Comparison of ENCODE assay signal across 8 mouse cellular contexts in the genomic region with DNA sequence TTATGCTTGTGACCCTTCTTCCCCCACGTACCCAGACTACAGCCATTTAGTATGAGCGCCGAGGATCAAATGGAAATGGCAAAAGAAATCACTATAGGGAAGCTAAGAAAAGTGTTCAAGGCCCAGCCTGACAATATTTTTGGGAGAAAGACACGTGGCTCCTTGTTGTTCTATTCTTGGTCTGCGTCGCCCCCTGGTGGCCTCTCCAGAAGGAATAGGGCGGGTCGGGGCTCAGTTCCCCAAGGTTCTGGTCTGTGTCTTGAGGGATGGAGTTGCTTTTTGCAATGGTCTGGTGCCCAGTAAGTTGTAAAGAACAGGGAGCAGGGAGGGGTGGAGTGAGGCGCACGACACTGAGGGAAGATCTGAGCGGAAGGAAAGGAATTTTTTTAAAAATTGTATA.
DNase-seq lines count a peak whose midpoint lies in the region; ATAC-seq and TF ChIP-seq lines count a peak whose summit lies in the region.

No protein-coding gene starts in this region.

- no peak overlapping the region for H3K27ac ChIP-seq in ES-Bruce4 (ENCODE audit: insufficient read depth, low read length)
- H3K27ac ChIP-seq in forebrain, embryonic 16.5 days (ENCODE audit: low read length), result no peak overlapping the region

- peak overlapping the region; percentile 59 for H3K4me2 ChIP-seq in forebrain, embryonic 16.5 days (ENCODE audit: low read length)

- no peaks in the 10 kb centered on the region for H3K4me1 ChIP-seq in ES-Bruce4 (ENCODE audit: control insufficient read depth, insufficient read depth, low read length)
- peaks cover 12% of the 10 kb centered on the region for H3K4me1 ChIP-seq in forebrain, embryonic 16.5 days (replicated peaks; ENCODE audit: control insufficient read depth, insufficient read depth, low read length)

- peak; percentile 70 for ATAC-seq in forebrain, embryonic 16.5 days

- TF ChIP-seq CTCF in ES-Bruce4 (IDR thresholded peaks at IDR 0.05; ENCODE audit: low read depth, low read length), result peak; percentile 76

- H3K4me3 ChIP-seq in ES-Bruce4 (ENCODE audit: low read depth, low read length), result no peak overlapping the region
- H3K4me3 ChIP-seq in forebrain, embryonic 16.5 days (replicated peaks; ENCODE audit: low read length), result no peak overlapping the region

- intact Hi-C loops in heart, postnatal 36 days (cut with DNase I), result loop anchor here (1.0 to 5.0 kb wide), 6 partner anchors 66 to 487 kb away; no protein-coding TSS in a partner anchor

- WGBS in forebrain, embryonic 16.5 days, result 7% methylated on average over 11 of the region's 11 CpGs

- no peak for TF ChIP-seq POLR2A in ES-Bruce4 (IDR thresholded peaks at IDR 0.05; ENCODE audit: insufficient read depth, low read length)

- H3K36me3 ChIP-seq in ES-Bruce4 (ENCODE audit: control insufficient read depth, insufficient read depth, low read length, poor library complexity, severe bottlenecking), result no peaks in the 10 kb centered on the region
- no peaks in the 10 kb centered on the region for H3K36me3 ChIP-seq in forebrain, embryonic 16.5 days (ENCODE audit: control insufficient read depth, insufficient read depth)

- peak; percentile 25 for DNase-seq in cerebellum, adult 11-12 months
- peak; percentile 84 to 91 for DNase-seq in heart, postnatal 36 days
- peak; percentile 30 to 69 for DNase-seq in layer of hippocampus, adult 8-10 months (ENCODE audit: low spot score in 2 of 2)
- DNase-seq in lung, postnatal 25 days (ENCODE audit: low spot score), result peak; percentile 80
- peak; percentile 82 to 89 for DNase-seq in right cerebral cortex, postnatal 10 days (ENCODE audit: low spot score in 2 of 2)
- DNase-seq in urinary bladder, postnatal 14 days (ENCODE audit: low spot score), result peak; percentile 91

- peaks cover 16% of the 10 kb centered on the region for H3K27me3 ChIP-seq in ES-Bruce4 (ENCODE audit: control insufficient read depth, insufficient read depth, low read length, poor library complexity, severe bottlenecking)
- peaks cover 16% of the 10 kb centered on the region for H3K27me3 ChIP-seq in forebrain, embryonic 16.5 days (replicated peaks; ENCODE audit: control insufficient read depth, insufficient read depth, low read length)

- no peak for TF ChIP-seq EP300 in ES-Bruce4 (IDR thresholded peaks at IDR 0.05; ENCODE audit: insufficient read depth, low read depth, low read length)

- no peak overlapping the region for H3K9ac ChIP-seq in ES-Bruce4 (ENCODE audit: low read depth, poor library complexity, severe bottlenecking)
- no peak overlapping the region; the same call in 1 of the 2 replicates for H3K9ac ChIP-seq in forebrain, embryonic 16.5 days (replicated peaks; ENCODE audit: low read depth, low read length)

- no peaks in the 10 kb centered on the region for H3K9me3 ChIP-seq in ES-Bruce4 (replicated peaks; ENCODE audit: control insufficient read depth, insufficient read depth, low read length, poor library complexity, severe bottlenecking)
- no peaks in the 10 kb centered on the region; the same call in 1 of the 2 replicates for H3K9me3 ChIP-seq in forebrain, embryonic 16.5 days (ENCODE audit: control insufficient read depth, low read length)

Comparison
In these comparisons a context has a peak if more than half of its experiments do, and no peak if none do; other contexts are left out.
1. DNase-seq: peak in every context shown above with its lines; median percentile 91 in urinary bladder, postnatal 14 days; 88 in heart, postnatal 36 days; 86 in right cerebral cortex, postnatal 10 days; 80 in lung, postnatal 25 days; 50 in layer of hippocampus, adult 8-10 months; 25 in cerebellum, adult 11-12 months.